Mouse (Mus musculus): ENCODE data around the gene Dglucy.

The Dglucy gene

GRCm38 (mm10) chr12:100778934-100779865, at the start of gene Dglucy:
Gene Dglucy, plus strand, starts transcription at chr12:100779057.
- peak; percentile 84 for DNase-seq (ENCODE audit: low spot score)

- DNase-seq (ENCODE audit: low spot score), result no peak
Observed at GRCm38 (mm10) chr12:100735156-100735555, 43.7 kb upstream of the Dglucy start.

GRCm38 (mm10) chr12:100735581-100735980, 43.3 kb upstream of the Dglucy start:
- DNase-seq (ENCODE audit: low spot score), result no peak

GRCm38 (mm10) chr12:100738498-100738897, 40.4 kb upstream of the Dglucy start:
- no peak for DNase-seq (ENCODE audit: low spot score)

GRCm38 (mm10) chr12:100739011-100739570, 39.8 kb upstream of the Dglucy start:
- DNase-seq (ENCODE audit: low spot score), result no peak

GRCm38 (mm10) chr12:100740313-100740712, 38.5 kb upstream of the Dglucy start:
- DNase-seq (ENCODE audit: low spot score), result no peak

GRCm38 (mm10) chr12:100742468-100742867, 36.4 kb upstream of the Dglucy start:
- no peak for DNase-seq (ENCODE audit: low spot score)

- no peak for DNase-seq (ENCODE audit: low spot score)
Observed at GRCm38 (mm10) chr12:100752977-100753376, 25.9 kb upstream of the Dglucy start.

- no peak for DNase-seq (ENCODE audit: low spot score)
Observed at GRCm38 (mm10) chr12:100753716-100754115, 25.1 kb upstream of the Dglucy start.

- DNase-seq (ENCODE audit: low spot score), result no peak
Observed at GRCm38 (mm10) chr12:100757427-100757826, 21.4 kb upstream of the Dglucy start.

GRCm38 (mm10) chr12:100762663-100763425, 16.0 kb upstream of the Dglucy start:
- DNase-seq (ENCODE audit: low spot score), result no peak

GRCm38 (mm10) chr12:100764329-100765018, 14.4 kb upstream of the Dglucy start:
- no peak for DNase-seq (ENCODE audit: low spot score)

- DNase-seq (ENCODE audit: low spot score), result no peak
Observed at GRCm38 (mm10) chr12:100769871-100770270, 9.0 kb upstream of the Dglucy start.

- no peak for DNase-seq (ENCODE audit: low spot score)
Observed at GRCm38 (mm10) chr12:100770765-100771164, 8.1 kb upstream of the Dglucy start.

GRCm38 (mm10) chr12:100772230-100772984, 6.5 kb upstream of the Dglucy start:
- no peak for DNase-seq (ENCODE audit: low spot score)

GRCm38 (mm10) chr12:100774756-100775155, 4.1 kb upstream of the Dglucy start:
- no peak for DNase-seq (ENCODE audit: low spot score)

- no peak for DNase-seq (ENCODE audit: low spot score)
Observed at GRCm38 (mm10) chr12:100775291-100775690, 3.6 kb upstream of the Dglucy start.

- no peak for DNase-seq (ENCODE audit: low spot score)
Observed at GRCm38 (mm10) chr12:100775911-100776581, 2.8 kb upstream of the Dglucy start.

- DNase-seq (ENCODE audit: low spot score), result no peak
Observed at GRCm38 (mm10) chr12:100776991-100777390, 1.9 kb upstream of the Dglucy start.

- no peak for DNase-seq (ENCODE audit: low spot score)
Observed at GRCm38 (mm10) chr12:100778276-100778933, 452 bp upstream of the Dglucy start.

Measured in left cerebral cortex, adult 11 months (tissue).